Mouse (Mus musculus) frontal cortex, adult 2 months (tissue): ENCODE data around the gene B3galnt2. TPM values are rescaled to one million over a fixed set of nuclear protein-coding genes. Genes with fewer than 3 reads are reported as not detected.
"Not testable (repeated sequence)": the region's sequence is repeated elsewhere in the genome, so short reads cannot be mapped to it uniquely, and the experiment has no call there.

Experiments
- DNase-seq, 2 experiments: peaks; one replicate each; pipeline ENCODE4 v3.0.0; 2022; ENCODE audit warnings: low spot score in 1 of 2; ENCODE audit errors: extremely low spot score in 1 of 2
- polyA plus RNA-seq: library from polyadenylated mRNA; depleted of rRNA; stranded (reverse); fragments of >200 nt; gene quantifications from 2 replicates; pipeline ENCODE4 v1.2.3, GENCODE M21; 2012; rRNA removed

Gene B3galnt2
- 24.9 and 28.9 TPM in 2 replicates for polyA plus RNA-seq

- peak; percentile 98 for DNase-seq
Measured at GRCm38 (mm10) chr13:13953874-13954832, at the start of gene B3galnt2. TSS of gene B3galnt2 (plus strand) at chr13:13954469.

- DNase-seq = no peak
Measured at GRCm38 (mm10) chr13:13911341-13911740, 42.9 kb upstream of the B3galnt2 start.

GRCm38 (mm10) chr13:13919396-13919795 lies 34.9 kb upstream of the B3galnt2 start:
- DNase-seq = no peak

GRCm38 (mm10) chr13:13922526-13922925 lies 31.7 kb upstream of the B3galnt2 start:
- DNase-seq = no peak

- no peak for DNase-seq
Measured at GRCm38 (mm10) chr13:13929982-13930381, 24.3 kb upstream of the B3galnt2 start.

- peak in 1 of 2 experiments; percentile 20 for DNase-seq
Measured at GRCm38 (mm10) chr13:13954931-13955330, 662 bp downstream of the B3galnt2 start.

GRCm38 (mm10) chr13:13956686-13957085 lies 2.4 kb downstream of the B3galnt2 start:
- no peak for DNase-seq

- no peak for DNase-seq
Measured at GRCm38 (mm10) chr13:13960211-13960610, 5.9 kb downstream of the B3galnt2 start.

GRCm38 (mm10) chr13:13961046-13961445 lies 6.8 kb downstream of the B3galnt2 start:
- no peak for DNase-seq

GRCm38 (mm10) chr13:13965388-13965964 lies 11.2 kb downstream of the B3galnt2 start:
- DNase-seq = no peak

- DNase-seq = no peak
Measured at GRCm38 (mm10) chr13:13966172-13966571, 11.9 kb downstream of the B3galnt2 start.

GRCm38 (mm10) chr13:13968629-13969111 lies 14.4 kb downstream of the B3galnt2 start:
- DNase-seq = peak; percentile 67 to 76

GRCm38 (mm10) chr13:13969796-13970195 lies 15.5 kb downstream of the B3galnt2 start:
- no peak for DNase-seq

- DNase-seq = not testable (repeated sequence)
Measured at GRCm38 (mm10) chr13:13981842-13982241, 27.6 kb downstream of the B3galnt2 start.

GRCm38 (mm10) chr13:13983523-13983922 lies 29.3 kb downstream of the B3galnt2 start:
- DNase-seq = no peak

GRCm38 (mm10) chr13:13989135-13989534 lies 34.9 kb downstream of the B3galnt2 start:
- no peak for DNase-seq

- no peak for DNase-seq
Measured at GRCm38 (mm10) chr13:13990391-13990790, 36.1 kb downstream of the B3galnt2 start.

- DNase-seq = peak; percentile 18 to 54
Measured at GRCm38 (mm10) chr13:13993041-13993440, 38.8 kb downstream of the B3galnt2 start.

- DNase-seq = no peak
Measured at GRCm38 (mm10) chr13:13995046-13995445, 40.8 kb downstream of the B3galnt2 start.

GRCm38 (mm10) chr13:13997476-13997875 lies 43.2 kb downstream of the B3galnt2 start:
- no peak for DNase-seq

GRCm38 (mm10) chr13:14002706-14003105 lies 48.4 kb downstream of the B3galnt2 start:
- DNase-seq = no peak
